Mouse (Mus musculus): Measurements from ENCODE around the gene Tbc1d30.

The Tbc1d30 gene

GRCm38 (mm10) chr10:121351066-121351581 is at the start of gene Tbc1d30:
Gene Tbc1d30 (minus strand): TSS chr10:121351278.
- DNase-seq (ENCODE audit: low spot score), result peak; percentile 58

DNA sequence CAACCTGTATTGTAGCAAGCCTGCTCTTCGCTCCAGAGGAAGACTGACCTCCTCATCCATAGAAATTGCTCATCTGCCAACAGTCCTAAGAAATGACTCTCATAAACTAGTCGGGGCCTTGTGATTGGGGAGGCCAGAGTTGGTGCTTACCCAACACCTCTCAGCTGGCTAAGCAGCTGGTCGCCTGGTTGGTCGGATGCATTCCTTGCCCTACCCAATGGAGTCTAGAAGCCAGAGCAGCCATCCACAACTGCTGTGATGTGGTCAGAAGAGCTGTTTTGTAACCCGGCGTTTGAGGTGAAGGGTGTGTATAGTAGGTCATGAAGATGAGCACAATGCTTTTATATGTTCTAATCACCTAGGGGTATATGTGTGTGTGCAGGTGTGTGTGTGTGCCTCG is 47.5 kb upstream of the Tbc1d30 start:
- no peak for DNase-seq (ENCODE audit: low spot score)

DNA sequence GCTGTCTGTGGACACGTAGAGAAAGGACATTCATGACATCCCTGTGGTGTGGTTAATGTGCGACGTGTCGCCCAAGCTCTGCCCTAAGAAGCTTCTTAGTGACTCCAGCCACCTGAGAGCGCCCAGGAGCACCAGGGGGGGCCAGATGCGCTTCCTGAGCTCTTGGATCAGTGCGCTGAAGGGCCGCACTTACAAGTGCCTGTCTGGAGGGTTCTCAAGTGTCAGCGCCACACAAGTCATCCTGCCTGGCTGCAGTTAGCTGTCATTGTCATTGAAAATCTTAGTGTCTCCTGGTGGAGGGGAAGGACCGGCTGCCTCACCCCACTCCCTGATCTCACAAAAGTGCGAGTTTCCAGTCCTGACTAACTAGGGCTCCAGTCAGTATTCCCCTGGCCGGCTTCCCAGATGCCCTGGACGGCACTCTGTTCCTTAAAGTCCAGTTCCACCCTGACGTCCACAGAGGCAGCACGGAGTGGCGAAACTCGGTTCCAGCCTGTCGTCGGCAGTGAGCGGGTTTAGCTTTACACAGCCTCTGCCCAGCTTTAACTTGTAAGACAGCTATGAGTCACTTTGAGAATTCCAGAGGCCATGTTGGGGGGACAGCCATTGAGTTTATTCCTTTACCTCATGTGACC is 44.6 kb upstream of the Tbc1d30 start:
- no peak for DNase-seq (ENCODE audit: low spot score)

DNA sequence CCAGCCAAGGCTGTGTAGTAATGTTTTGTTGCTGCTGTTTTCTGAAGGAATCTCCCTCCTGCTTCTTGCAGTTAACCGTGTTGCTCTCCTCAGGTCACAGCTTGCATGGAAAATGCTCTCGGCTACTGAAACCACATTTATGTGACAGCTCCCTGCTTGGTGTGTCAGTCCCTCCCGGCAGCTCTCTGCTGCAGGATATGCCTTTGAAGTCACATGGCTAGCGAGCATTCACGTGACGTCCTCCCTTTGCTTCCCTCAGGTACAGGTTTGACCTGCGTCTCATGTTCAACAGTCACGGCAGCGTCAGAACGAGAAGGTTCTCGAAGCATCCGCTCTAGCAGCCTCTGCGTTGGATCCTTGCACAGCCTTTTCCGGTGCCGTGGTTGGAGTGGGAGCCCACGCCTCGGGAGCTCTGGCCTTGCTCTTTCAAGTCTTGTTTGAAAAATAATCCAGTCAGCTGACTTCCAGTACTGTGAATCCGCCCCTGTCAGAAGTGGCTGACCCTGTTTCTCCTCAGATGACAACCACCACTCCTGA is 43.8 kb upstream of the Tbc1d30 start:
- DNase-seq (ENCODE audit: low spot score), result no peak

DNA sequence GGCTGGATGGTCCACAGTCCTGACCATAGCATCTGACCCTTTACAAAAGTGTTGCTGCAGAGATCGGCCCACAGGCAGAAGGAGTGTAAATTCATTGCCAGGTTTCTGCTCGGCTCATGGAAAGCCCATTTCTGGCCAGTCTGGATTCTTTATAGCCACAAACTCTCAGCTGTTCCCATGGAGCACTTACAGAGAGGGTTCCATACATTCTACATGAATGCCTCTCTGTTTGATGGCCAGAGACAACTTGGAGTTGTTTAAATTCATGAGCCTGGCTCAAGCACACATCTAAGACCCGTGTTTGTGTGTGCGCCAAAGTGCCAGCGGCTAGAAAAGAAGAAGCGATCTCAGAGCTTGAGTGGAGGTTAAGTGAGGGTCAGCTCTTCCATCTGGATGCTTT is 43.2 kb upstream of the Tbc1d30 start:
- no peak for DNase-seq (ENCODE audit: low spot score)

DNA sequence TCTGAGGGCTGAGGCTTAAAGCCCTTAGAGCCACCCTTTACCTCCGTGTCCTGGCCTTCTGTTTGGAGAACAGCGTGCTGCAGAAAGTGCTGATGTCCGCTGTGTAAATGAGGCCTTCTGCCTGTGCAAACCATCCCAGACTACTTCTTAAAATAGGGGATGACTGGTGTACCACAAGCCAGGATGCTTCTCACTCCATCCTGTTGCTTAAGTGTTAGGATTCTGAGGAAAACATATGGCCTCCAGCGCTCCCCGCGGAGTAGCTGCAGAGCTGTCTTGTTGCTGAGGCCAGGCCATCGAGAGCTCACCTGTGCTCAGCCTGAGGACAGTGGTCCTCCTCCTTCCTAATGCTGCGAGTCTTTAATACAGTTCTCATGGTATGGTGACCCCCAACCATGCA is 40.8 kb upstream of the Tbc1d30 start:
- DNase-seq (ENCODE audit: low spot score), result no peak

DNA sequence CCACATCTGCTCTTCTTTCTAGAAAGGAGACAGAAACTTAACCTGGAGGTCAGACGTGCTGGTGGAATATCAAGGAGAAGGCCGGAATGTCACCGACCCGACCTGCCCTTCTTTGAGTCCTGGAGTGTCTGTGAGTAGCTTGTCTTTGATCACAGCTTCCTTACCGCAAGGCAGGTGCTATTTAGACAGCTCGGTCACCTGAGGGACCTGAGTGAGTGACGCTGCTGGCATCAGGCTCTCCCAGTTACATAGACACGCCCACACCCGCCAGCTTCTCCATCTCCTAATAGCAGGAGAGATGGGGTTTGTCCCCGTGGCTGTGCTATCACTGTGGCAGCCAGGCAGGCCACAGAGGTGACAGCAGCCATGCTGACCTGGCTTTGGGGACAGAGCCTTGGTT is 39.5 kb upstream of the Tbc1d30 start:
- DNase-seq (ENCODE audit: low spot score), result no peak

DNA sequence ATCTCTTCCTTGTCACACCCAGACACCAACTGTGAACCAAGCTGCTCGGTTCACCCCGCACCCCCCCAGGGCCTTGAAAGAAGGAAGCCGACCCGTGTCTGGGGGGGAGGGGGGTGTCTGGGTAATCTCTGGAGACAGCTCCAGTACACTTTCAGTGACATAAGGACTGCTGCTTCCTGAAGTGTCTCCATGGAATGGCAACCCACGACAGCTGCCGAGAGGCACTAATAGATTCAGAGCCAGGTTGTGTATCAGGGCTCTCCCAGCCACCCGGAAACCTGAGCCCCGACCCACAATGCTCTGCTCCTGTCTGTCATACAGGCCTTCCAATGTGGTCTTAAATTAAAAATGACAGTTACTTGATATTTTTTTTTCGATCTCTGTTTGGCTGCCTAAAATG is 35.3 kb upstream of the Tbc1d30 start:
- no peak for DNase-seq (ENCODE audit: low spot score)

GRCm38 (mm10) chr10:121385695-121386094 is 34.6 kb upstream of the Tbc1d30 start:
- DNase-seq (ENCODE audit: low spot score), result no peak

- no peak for DNase-seq (ENCODE audit: low spot score)
Measured at GRCm38 (mm10) chr10:121384710-121385109, 33.6 kb upstream of the Tbc1d30 start.

DNA sequence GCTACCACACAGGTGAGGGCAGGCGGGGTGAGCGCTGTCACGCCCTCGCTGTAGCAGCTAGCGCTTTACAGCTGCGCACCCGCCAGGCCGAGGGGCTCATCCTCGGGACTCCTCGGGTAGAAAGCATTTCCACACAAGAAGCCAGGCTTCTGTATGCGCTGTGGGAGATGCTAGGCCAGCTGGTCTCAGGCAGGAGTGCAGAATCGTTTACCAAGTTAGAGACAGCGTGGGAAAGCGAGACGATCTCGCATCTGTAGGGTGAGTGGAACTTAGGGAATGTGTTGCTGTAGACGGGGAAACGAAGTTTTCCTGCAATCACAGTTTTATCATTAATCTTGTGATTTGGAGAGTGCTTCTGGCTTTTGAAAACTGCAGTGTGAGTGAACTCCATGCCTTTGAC is 30.2 kb upstream of the Tbc1d30 start:
- no peak for DNase-seq (ENCODE audit: low spot score)

- DNase-seq (ENCODE audit: low spot score), result no peak
Measured at GRCm38 (mm10) chr10:121379387-121379786, 28.3 kb upstream of the Tbc1d30 start.

- no peak for DNase-seq (ENCODE audit: low spot score)
Measured at GRCm38 (mm10) chr10:121376530-121377271, 25.6 kb upstream of the Tbc1d30 start.

DNA sequence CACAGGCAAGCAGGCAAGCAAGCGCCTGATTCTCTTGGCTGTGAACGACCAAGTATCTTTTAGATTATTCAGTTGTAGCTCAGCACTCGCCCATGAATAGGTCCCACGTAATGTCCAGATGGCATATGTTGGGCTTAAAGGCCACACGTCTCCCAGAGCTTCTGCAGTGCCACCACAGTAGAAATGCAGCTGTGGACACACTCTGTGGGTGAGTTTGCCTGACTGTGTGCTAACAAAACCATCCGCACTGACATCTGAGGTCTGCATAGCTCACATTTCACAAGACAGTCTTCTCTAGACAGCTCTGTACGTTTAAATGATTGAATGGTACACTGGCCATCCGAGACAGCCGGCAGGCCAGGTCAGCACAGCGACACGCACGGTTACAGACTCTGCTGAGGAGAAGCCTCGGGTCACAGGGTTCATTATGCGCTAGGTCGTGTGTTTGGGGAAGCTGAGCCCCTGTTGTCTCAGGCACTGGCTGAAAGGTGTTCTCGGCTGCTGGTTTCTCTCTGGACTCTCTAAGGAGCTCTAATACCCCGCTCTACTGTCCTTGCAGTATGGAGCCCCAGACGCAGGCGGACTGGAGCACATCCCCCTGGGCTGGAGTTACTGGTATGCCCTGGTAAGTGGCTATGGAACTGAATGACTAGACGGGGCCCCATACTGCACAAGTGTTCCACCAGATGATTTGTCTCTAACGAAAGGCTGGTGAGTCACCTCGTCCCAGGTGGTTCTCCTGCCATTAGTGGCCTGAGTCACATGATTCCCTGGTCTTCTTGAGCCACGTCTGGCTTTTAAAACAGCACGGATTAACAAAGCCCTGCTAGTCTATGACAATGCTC is 24.8 kb upstream of the Tbc1d30 start:
- DNase-seq (ENCODE audit: low spot score), result no peak

GRCm38 (mm10) chr10:121374693-121375620 is 23.9 kb upstream of the Tbc1d30 start:
- no peak for DNase-seq (ENCODE audit: low spot score)

DNA sequence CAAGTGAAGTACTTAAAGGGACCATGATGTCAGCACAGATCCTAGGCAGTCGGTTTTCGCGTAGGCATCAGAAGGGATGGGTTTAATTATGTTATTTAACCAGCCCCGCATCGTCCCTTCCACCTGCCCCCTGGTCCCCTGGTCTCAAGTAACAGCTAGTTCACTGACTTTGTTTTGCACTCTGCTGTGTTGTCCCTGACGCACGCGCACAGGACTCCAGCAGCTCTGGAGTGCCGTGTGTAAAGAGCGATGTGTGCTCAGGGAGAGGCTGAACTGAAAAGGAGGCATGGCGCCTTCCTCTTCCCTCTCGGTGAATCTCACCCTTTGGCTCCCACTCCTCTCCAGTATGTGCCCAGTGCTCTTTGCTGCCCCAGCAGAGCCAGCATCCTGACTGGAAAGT is 22.9 kb upstream of the Tbc1d30 start:
- no peak for DNase-seq (ENCODE audit: low spot score)

- DNase-seq (ENCODE audit: low spot score), result no peak
Measured at GRCm38 (mm10) chr10:121370777-121371176, 19.7 kb upstream of the Tbc1d30 start.

- DNase-seq (ENCODE audit: low spot score), result no peak
Measured at GRCm38 (mm10) chr10:121368783-121369465, 17.8 kb upstream of the Tbc1d30 start.

DNA sequence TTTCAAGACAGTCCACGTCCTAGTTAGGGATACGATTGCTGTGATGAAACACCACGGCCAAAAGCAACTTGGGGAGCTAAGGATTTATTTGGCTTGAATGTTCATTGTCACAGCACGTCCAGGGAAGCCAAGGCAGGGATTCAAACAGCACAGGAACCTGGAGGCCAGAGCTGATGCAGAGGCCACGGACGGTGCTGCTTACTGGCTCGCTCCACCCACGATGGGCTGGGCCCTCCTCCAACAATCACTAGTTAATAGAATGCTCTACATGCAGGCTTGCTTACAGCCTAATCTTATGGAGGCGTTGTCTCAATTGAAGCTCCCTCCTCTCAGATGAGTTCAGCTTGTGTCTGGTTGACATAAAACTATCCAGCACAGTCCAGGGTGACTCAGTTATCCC is 16.7 kb upstream of the Tbc1d30 start:
- no peak for DNase-seq (ENCODE audit: low spot score)

DNA sequence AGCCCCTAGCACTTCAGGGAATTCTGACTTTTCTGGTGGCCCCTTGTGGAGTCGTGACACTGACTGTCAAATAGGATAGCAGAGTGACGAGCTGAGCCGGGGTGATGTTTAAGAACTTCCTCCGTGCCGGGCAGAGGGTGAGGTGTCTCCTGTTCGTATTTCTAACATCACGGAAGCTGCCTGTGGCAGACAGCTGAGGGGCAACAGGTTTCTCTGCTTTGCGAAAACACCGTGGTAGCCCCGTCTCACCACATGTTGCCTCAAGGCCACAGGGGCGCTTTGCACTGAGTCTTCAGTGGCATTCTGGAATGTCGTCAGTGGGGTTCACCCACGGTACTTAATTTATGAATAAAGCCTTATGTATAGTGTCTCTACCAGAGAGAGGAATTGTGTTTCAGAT is 16.2 kb upstream of the Tbc1d30 start:
- no peak for DNase-seq (ENCODE audit: low spot score)

- DNase-seq (ENCODE audit: low spot score), result no peak
Measured at GRCm38 (mm10) chr10:121365781-121366272, 14.7 kb upstream of the Tbc1d30 start.
